Mouse (Mus musculus) T-helper 2 cell (primary cell): ENCODE measurements around the gene Ebf1.

Experiments
- in situ Hi-C: fragments of 300-600 bp; cut with MboI, MseI; formaldehyde crosslinking; loops from one replicate; pipeline ENCODE4 v1.15.1; 2025; ENCODE audit warnings: high pct_unique_total_duplicates

Ebf1 gene

DNA sequence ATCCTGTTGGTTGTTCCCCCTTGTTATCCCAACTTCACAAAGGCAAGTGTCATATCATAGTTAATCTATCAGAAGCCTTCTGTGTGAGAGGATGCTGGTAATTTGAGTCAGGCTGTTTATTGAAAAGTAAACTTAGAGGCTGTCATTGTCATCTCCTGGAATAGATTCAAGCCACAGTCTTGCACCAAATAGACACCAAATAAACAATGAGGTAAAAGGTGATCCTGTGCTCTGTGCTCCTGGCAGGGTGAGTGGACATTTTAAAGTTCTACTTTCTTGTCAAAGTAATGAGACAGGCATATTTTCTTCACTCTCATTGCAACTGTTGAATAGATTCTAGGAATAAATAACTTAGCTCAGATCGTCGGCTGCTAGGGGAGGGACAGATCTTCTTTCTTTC lies 327.3 kb downstream of the Ebf1 start:
- in situ Hi-C loops = no loop called here

DNA sequence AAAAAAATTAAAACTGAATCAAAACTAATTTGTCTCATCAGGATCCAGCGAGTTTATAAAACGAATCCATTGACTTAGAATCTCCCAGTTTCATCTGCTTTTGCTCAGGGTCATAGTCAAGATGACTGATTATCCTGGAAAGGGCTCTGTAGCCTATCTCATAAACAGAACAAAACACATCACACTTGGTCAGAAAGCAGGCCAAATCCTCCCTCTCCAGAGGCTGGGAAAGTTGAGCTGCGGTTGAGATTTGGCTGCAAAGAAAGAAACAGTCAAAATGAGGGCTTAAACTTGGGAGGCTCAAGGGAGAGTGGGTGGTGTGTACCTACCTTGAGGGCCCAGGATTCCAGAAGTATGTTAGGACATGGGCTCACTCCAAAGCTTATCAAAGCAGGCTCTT lies 329.5 kb downstream of the Ebf1 start:
- in situ Hi-C loops = no loop called here

DNA sequence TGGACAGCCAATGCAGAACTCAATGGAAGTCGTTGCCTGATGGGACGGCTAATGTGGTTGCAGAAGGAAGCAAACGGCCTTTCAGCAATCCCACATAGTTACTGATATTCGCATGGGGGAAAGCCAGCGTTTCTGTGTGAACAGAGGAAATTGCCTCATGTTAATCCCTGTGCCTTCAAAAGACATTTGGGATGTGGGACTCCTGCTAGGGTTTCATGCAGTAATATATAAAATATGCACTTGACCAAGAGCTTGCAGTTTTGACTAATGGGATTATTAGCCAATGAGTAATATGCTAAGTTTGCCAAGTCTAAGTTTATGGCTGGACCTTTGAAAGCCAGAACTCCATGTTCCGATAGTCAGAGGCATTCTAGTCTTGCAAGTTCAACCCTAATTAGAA lies 331.4 kb downstream of the Ebf1 start:
- in situ Hi-C loops = no loop called here

DNA sequence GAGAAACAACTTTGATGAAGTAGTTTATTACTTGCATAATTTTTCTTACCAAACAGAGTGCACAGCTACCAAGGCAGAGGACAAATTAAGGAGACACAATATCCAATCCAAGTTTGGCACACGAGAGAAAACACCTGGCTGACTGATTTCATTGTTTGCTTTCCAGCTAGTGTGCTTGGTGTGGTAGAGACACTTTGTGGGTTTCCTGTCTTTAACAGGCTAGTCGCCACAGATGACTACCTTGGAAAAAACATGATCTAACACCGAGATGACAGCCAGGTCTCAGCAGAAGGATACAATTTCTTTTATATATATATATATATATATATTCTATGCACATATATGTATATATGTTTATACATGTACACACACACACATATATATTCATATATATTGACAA lies 332.0 kb downstream of the Ebf1 start:
- in situ Hi-C loops = no loop called here

DNA sequence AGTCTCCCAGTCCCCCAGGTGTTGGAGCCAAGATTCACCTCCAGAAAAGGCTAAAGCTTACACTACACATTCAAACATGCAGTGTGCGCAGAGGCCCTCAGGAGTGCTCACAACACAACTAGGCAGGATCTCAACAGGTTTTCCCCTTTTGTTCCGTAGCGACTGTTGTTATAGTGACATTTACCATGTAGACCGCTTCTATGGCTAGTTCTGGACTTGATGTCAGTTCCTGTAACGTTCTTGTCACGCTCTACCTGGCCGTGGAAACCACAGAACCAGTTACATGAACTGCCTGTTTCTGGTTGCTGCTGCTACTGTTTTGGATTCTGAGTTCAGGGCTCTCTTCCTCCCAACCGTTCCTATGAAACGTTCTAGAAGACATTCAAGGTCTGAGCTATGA lies 333.2 kb downstream of the Ebf1 start:
- in situ Hi-C loops = no loop called here

DNA sequence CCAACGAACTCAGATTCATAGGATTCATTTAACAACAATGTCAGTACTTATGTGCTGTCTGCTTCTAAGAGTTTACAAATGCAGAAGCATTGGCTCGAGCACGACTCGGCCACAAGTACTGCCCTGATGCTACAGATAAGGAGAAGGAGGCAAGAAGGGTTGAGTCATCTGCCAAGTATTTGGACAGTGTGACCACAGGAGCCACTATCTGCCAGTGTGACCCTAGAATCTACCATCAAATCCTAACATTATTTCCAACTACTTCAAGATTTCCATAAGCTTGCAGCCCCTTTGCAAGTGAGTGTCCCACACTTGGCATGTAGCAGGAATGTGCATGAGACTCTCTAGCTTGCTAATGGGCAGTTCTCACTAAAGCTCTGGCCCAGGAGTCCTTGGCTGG lies 334.4 kb downstream of the Ebf1 start:
- in situ Hi-C loops = no loop called here

DNA sequence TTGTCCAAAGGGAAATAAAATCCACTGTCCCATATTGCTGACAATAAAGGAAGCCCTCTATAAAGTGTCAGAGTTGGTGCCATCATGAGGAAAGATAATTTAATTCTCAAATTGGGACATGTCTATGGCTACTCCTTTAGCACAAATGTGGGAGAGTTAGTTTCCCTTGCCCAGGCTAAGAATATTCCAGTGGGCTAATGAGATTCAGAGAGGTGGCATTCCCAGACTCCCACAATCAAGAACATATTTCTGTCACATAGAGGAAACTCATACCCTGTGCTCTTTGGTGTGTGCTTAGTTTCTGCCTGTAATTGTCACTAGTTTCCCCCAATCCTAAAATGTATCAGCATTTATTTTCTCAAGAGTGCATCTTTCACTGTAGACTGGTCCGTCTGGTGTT lies 336.2 kb downstream of the Ebf1 start:
- in situ Hi-C loops = no loop called here

DNA sequence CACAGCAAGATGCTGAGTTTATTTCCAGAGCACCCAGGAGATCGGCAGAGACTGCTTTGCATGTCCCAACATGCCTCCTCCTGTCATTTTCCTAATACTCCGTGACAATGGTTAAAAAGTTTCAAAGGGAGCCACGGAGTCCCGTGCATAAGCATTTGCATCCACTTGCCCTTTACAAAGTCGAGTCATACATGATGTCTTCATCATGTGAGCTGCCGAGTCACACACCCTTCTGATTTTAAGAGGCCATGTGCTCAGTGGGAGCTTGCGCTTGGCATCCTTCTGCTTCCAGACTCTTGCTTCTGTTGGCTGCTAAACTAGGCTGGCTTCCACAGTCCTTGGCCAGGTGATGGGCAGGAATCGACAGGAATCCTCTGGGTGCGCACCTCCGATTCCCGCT lies 336.7 kb downstream of the Ebf1 start:
- in situ Hi-C loops = no loop called here

DNA sequence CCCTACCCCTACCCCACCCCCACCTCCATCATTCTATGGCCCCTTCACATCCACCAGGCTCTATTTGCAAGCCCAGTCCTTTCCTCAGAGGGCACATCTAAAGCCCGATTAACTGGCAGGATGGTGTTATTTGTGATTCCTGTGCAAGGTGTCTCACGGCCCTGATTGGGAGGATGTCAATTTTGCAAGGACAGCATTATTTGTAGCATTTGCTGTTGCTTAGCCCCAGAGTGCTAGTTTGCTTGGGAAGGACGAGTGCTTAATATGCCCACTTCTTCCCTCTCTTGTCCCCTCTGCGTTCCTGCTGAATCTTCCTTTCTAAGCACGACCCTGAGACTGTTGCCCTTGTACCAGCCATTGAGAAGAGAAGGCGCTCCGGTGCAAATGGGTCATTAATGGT lies 337.2 kb downstream of the Ebf1 start:
- in situ Hi-C loops = no loop called here

DNA sequence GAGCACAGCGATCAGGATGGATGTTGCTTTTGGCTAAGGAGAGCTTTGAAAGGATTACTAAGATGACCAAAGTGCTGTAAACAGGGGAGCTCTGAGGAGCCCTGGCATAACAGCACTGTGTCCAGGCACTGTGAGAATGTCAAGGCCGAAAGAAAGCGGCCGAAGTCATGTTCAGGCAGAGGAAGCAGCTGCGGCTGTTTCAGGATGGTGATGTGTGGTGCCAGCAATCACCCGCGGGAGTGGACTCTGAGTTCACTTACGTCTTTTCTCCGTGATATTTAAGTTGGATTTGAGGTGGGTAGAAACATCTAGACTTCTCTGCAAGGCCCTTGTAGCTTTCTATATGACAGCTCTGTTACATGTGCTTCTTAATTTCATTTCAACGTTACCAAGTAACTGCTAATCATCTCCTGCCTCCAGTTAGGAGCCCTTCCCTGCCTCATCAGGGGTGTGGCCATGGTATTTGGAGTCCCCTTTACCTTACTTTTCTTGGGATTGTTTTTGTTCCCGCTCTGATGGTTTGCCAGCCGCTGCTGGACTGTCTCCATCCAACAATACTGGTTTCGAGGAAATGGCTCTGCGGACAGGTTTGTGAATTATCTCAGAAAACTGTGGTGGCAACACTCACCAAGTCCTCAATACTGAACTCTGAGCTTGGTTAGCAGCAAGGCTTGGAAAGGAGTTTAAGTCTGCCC lies 345.8 kb downstream of the Ebf1 start:
- in situ Hi-C loops = no loop called here

DNA sequence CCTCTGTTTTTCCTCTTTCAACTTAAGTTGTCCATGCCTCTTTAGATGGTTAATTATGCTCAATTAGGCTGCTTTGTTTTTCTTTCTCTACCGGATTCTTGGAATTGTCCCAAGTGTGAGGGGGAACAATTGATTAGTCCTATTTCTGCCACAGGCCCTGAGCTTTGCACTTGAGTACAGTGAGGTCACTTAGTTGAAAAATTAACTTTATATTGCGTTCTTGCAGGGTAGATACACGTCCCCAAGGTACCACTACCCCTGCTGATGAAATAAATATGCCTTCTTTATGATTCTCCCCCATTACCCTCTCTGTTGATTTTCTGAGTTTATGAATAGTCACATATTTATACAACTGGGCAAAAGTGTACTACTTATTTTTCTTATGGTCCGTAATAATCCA lies 351.9 kb downstream of the Ebf1 start:
- in situ Hi-C loops = no loop called here

DNA sequence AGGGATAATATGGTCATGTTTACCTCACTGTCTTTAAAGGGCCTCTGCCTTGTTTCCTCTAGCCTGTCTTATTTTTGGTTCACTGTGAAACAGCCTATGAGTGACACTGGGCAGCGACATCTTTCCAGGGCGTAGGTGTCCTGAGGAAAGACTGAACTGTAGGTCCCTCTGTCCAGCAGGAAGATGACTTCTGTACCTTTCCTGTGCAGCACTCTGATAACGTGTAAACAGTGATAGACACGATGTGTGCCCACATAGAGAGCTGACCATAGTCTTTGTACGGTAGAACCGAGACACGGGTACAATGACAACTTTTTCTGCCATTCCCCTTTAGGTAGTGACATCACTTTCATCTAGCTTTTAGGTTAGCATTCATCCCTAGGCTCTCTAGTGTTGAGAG lies 357.2 kb downstream of the Ebf1 start:
- in situ Hi-C loops = no loop called here

DNA sequence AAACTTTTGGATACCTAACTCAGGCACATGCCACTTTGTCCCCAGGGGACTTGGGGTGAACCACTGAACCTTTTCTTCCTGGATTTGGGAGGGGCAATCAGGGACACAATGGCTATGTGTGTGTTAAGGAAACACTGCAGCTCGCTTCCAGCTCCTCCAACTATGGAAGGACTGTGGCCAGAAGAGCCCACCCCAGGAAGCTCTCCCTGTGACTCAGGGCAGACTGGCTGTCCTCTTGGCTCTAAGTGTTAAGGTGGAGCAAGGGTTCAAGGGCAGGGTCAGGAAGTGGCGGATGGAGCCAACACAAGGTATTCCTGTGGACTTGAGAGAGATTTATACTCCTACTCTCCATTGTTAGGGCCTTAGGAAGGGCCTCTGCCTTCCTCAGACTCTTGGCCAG lies 358.0 kb downstream of the Ebf1 start:
- in situ Hi-C loops = no loop called here

DNA sequence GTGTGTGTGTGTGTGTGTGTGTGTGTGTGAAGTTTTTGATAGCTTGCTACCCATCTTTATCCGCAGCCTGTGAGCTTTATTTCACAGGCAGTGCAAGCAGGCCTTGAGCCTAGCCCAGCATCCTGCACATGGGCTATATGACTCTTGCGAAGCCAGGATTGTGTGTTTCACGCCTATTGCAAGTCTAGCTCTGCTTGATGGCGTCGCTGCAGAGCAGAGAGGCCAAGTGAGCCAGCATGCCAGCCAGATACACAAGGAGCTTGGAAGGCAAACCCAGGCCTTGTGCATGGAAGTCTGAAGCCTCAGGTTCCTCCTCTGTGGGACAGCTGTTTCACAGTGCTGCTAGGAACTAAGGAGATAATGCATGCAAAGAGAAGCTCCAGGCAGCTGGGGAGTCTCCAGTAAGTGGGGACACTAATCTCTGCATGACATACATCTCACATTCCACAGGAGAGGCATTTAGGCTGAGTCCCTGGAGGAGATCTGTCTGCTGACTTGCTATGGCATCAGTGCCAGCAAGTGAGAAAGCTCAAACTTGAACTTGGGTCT lies 359.2 kb downstream of the Ebf1 start:
- in situ Hi-C loops = no loop called here

DNA sequence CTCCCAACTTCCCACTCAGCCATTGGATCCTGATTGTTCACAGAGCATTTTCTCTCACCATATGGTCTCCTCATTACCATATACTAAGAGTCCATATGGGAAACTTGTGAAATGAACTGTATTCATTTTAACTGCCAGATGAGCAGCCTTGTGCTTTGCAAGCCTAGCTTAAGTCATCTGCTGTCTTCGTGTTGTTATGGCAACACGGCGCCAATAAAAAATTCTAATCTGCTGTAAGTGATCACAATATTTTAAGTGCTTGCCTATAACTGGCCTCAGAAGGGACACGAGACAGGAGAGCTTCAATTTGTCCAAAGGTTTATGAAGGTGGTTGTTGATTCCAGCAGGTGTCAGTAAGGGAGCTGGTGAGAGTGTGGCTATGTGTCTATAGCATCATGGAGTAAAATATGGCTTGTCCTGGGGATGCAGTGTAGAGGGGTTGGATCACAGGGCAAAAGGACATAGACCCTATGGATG lies 360.8 kb downstream of the Ebf1 start:
- in situ Hi-C loops = no loop called here

DNA sequence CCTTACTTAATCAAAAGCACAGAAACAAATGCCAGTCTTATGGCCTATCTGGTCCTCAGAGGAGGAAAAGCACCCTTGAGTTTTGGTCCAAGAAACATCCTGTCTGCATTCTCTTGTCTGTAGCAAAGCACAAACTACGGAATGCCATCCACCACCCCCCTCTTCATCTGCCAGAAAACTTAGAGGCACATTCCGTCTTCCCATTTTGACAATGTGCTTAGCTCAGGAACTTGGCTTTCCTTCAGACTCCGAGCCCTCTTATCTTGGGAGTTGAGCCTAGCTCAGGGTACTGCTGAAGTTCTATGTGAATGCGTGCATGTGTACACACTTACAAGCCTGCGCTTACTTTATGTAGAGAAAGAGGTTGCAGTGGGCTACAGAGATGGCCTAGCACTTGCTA lies 362.3 kb downstream of the Ebf1 start:
- in situ Hi-C loops = no loop called here

DNA sequence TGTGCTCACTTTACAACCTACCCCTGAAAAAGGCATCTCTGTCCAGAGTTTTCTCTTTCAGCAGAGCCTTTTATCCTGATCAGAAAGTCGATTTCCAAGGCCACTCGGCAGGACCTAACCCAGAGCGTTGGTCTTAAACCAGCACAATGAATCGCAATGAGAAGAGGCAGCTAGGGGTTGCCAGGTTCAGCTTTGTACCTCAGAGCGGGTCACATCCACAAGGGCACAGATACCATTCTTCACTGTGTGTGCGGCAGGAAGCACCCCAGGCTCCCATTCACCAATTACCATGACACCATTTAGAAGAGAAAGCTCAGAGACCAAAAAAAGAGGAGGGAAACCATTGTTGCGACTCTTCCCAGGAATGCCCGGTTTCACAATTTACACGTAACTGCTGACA lies 365.1 kb downstream of the Ebf1 start:
- in situ Hi-C loops = no loop called here

DNA sequence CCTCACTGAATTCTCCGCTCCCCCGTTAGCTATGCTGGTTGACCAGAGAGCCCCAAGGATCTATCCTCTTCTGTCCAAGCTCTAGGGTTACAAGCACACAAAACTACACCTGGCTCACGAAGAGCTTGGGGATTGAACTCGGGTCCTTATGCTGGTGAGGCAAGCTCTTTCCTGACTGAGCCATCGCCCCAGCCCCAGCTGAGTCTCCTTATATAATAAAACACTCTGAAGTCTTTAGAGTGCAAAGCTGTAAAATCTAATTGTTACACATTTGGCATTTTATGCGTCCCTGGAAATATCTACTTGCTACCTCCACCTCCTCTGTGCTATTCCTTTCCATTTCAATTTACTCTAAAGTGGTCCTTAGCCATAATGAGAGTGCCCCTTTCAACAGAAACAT lies 366.8 kb downstream of the Ebf1 start:
- in situ Hi-C loops = no loop called here

DNA sequence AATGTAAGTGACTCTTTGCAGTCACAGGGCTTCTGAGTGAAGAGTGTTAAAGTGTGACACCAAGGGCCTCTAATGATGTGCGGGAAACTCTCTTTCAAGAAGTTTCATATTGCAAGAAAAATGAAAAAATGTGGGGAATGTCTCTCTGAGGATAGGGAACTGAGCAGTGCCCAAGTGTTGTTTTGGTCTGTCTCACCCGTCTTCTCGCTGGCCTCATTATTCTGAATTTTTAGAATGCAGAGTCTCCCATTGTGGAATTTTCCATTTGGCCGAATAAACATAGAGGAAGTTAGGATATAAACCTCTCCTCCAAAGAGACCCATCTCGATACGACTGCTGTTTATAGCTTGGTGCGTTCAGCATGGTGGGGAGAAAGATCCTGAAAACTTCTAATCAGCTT lies 367.3 kb downstream of the Ebf1 start:
- in situ Hi-C loops = no loop called here

DNA sequence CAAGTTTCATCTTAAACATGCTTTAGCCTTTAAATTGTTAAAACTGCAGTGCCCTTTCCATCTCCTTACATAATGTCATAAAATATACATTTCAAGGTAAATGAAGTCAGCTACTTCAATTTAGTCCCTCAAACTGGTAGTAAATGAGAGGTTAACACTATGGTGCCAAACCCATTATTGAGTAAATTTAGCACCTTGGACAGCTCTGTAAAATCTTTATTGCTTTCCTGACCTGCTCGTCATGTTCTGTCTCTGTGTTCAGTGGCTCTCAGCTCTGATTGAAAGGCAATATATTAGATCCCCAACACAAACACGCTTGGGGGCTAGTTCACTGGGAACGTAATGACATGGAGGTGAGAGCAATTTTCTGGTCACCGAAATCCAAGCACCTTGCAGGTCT lies 370.7 kb downstream of the Ebf1 start:
- in situ Hi-C loops = no loop called here

DNA sequence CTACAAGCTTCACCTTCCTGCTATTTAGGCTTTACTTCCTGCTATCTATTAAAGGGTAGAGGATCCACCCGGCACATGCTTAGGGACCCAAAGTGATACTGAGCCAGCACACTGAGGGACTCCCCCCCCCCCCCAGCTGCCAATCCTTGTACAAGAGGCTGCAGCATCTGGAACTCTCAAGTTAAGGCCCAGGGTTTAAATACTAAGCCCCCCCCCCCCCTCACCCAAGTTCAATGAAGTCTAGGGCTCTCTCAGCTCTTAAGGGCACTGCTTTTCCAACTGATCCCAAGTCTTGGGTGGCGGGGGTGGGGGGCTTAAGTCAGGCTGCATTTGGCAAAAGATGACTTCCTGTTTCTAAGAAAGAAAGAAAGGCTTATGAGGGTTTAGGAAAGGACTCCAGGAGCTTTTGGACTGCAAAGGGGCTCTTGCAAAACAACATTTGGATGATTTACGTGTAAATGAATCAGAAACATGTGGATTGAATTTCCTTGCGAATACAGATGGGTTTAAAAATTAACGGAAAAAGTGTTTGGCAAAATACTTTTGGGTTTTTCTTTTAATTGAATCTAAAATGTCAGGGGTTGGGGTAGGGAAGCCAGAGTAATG lies 385.7 kb downstream of the Ebf1 start:
- in situ Hi-C loops = no loop called here

DNA sequence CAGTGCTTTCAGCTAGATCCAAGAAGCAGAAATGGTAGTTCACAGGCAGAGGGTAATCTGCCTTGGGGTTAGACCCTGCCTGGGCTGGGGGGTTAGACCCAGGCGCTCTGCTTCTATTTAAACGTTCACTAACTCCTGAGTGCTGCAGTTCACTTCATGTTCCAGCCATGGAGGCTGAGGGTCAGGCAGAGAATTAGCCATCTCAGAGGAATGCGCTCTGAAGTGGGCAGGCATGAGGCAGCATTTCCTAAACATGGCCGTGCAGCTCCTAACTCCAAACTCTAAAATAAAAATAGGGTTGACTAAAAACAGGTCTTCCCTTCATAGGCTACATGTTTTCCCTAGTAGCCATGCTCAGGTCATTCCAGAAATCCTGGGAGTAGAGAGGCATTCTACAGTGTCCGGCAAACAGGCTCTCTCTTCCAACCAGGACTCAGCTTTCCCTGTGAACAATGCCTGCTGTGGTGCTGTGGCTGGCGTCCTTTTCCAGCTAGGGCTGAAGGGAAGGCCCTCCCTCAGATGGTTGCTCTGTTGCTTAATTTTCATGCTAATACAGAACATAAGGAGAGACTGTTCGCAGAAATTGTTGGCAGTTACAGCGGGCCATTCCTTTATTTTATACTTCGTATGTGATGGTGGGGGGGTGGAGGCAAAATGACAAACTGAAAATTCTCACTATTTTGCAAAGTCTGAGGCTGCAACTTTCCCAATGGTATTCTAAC lies 386.8 kb downstream of the Ebf1 start:
- in situ Hi-C loops = no loop called here

DNA sequence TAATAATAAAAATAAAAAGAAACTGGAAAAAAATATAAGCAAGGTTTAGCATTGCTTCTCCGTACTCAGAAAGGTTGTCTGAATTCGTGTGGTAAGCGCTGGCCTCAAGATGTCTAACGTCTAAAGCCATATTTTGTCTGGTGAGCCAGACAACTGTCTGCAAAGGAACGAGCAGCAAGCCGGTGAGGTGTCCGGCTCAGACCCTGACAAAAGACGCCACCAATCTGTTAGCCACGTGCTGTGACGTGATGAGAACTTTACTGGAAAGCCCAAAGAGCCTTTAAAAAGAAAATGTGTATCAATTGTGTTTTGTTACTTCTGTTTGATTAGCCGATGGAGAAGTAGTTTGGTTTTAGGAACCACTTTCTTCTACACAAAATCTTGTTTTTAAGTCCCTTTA lies 390.2 kb downstream of the Ebf1 start:
- in situ Hi-C loops = loop anchor here (5.0 kb wide), 1 partner anchor 395 kb away; no protein-coding TSS in a partner anchor
